Mouse (Mus musculus) forebrain, embryonic 15.5 days (tissue): ENCODE measurements around the gene Ccl5. TPM values are rescaled to one million over a fixed set of nuclear protein-coding genes. Genes with fewer than 3 reads are reported as not detected.

Source experiments
- ATAC-seq: fragments of 200-750 bp; cut with Nextera tagmentation; replicated peaks from 2 replicates; pipeline ENCODE4 v1.8.0; 2017; ENCODE audit warnings: mild to moderate bottlenecking, moderate TSS enrichment, moderate library complexity
- H3K27ac ChIP-seq: fragments of 300-500 bp; sonication (generic); replicated peaks from 2 replicates; pipeline ENCODE4 v1.5.1; 2015; ENCODE audit warnings: mild to moderate bottlenecking, inconsistent platforms
- H3K27me3 ChIP-seq: fragments of 300-500 bp; sonication (generic); 2 replicates; pipeline ENCODE4 v1.6.1; 2015; ENCODE audit warnings: inconsistent platforms
- H3K36me3 ChIP-seq: fragments of 300-500 bp; sonication (generic); 2 replicates; pipeline ENCODE4 v1.6.1; 2015; ENCODE audit warnings: mild to moderate bottlenecking, inconsistent platforms
- H3K4me1 ChIP-seq: fragments of 300-500 bp; sonication (generic); 2 replicates; pipeline ENCODE4 v1.6.1; 2015; ENCODE audit warnings: inconsistent platforms
- H3K4me2 ChIP-seq: fragments of 300-500 bp; sonication (generic); replicated peaks from 2 replicates; pipeline ENCODE4 v1.6.1; 2015; ENCODE audit warnings: mild to moderate bottlenecking, inconsistent platforms
- H3K4me3 ChIP-seq: fragments of 300-500 bp; sonication (generic); 2 replicates; pipeline ENCODE4 v1.5.1; 2015; ENCODE audit warnings: mild to moderate bottlenecking, inconsistent platforms
- H3K9ac ChIP-seq: fragments of 300-500 bp; sonication (generic); replicated peaks from 2 replicates; pipeline ENCODE4 v1.6.1; 2015; ENCODE audit warnings: mild to moderate bottlenecking, inconsistent platforms
- H3K9me3 ChIP-seq: fragments of 300-500 bp; sonication (generic); 2 replicates; pipeline ENCODE4 v1.6.1; 2016; ENCODE audit warnings: inconsistent platforms
- WGBS: fragments of 180-500 bp; shearing (Covaris S2); methylation state at CpG from one replicate; pipeline ENCODE4 v1.1.7; 2015; ENCODE audit warnings: mixed read lengths; 5-methylcytosine and 5-hydroxymethylcytosine counted together
- polyA plus RNA-seq: library from polyadenylated mRNA; unstranded; fragments of >200 nt; fragmentation: Nextera tagmentation; extraction: Ambion mirVana; gene quantifications from 2 replicates; pipeline ENCODE4 v1.2.1, GENCODE M21; 2015

Ccl5 gene
- polyA plus RNA-seq, 1 experiment from 2014 or later = not detected

DNA sequence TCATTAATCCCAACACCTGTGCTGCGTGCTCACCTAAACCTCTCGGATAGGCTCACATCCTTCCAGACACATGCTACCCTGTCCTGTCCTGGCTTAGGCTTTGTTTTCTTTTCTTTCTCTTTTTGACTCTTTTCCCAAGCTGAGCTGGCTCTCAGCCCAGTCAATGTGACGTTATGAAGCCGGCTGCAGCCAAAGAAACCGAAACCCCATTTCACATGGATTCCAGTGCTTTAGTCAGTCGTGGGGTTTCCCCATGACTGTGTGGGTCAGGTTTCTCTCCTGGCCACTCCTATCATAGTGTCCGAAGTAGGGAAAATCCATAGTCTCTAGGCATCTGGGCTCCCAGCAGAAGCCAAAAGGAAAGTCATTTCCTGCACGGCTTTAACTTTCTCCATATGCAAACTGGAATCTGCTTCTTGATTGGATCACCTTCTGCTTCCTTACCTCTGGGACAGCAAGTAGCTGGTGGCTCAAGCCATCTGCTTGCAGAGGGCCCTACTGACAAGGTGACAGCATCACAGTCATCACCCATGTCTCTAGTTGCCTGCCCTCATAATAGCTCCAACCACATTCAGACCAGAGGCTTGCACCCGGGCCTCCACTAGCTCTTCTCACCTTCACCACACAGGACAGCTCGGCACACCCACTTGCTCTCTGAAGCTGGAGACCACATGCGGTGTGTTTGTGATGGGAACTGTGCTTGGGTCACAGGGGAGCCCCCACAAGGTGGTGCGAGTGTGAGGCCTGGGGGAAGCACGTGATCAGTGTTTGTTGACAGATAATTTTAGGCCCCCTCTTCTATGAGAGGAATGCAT is 4.5 kb upstream of the Ccl5 start:
- H3K27ac ChIP-seq = peak overlapping the region; percentile 8; the same call in 1 of the 2 replicates

DNA sequence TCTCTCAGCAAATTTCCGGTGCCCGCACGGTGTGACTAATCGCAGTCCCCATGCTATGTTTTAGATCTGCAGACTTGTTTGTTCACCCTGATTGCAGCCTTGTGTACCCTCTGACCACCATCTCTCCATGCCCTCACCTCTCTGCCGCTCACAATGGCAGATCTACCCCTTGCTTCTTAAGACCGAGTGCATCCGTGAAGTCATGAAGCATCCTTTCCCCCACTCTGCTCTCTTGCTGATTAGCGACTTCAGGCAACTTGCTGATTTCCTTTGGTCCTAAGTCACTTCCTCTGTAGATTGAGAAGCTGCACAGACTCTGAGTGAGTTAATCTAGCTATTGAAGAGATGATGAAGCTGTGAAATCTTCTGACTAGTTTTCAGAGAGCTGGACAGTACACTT is 3.8 kb upstream of the Ccl5 start:
- Histone ChIP-seq H3K4me1 (peaks cover 12% of the 10 kb centered on the region), H3K36me3 (no peaks in the 10 kb centered on the region), H3K27me3 (no peaks in the 10 kb centered on the region), H3K9me3 (no peaks in the 10 kb centered on the region), H3K9ac (no peak overlapping the region; the same call in 1 of the 2 replicates), H3K27ac (peak overlapping the region; percentile 8; the same call in 1 of the 2 replicates), H3K4me3 (no peak overlapping the region), H3K4me2 (no peak overlapping the region)
- no peak for ATAC-seq
- 79% methylated on average over 8 of the region's 8 CpGs for WGBS

More for the DNA sequence above, 4.5 kb upstream of the Ccl5 start:
- Histone ChIP-seq H3K9ac (no peak overlapping the region; the same call in 1 of the 2 replicates), H3K4me2 (no peak overlapping the region), H3K4me1 (peaks cover 12% of the 10 kb centered on the region), H3K36me3 (no peaks in the 10 kb centered on the region), H3K9me3 (no peaks in the 10 kb centered on the region), H3K4me3 (no peak overlapping the region), H3K27me3 (no peaks in the 10 kb centered on the region)
- WGBS = 51% methylated on average over 13 of the region's 13 CpGs
- no peak for ATAC-seq

DNA sequence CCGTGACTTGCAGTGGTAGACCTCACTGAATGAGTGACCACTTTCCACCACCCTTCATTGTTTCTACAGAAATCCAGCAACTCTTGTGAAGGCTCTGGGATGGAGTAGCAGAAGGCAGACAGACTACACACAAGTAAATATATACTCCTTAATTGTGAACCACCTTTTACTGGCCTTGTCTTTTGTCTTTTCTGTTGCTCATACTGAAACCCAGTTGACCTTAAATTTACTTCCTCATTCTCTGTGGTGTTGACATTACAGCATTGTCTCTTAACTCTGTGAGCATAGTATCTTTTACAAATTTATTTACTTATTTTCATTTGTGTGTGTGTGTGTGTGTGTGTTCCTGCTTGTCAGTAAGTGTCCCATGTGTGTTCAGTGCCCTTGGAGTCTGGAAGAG is 2.9 kb upstream of the Ccl5 start:
- Histone ChIP-seq H3K27ac (no peak overlapping the region), H3K4me3 (no peak overlapping the region), H3K4me2 (no peak overlapping the region), H3K9ac (no peak overlapping the region), H3K36me3 (no peaks in the 10 kb centered on the region), H3K27me3 (no peaks in the 10 kb centered on the region), H3K9me3 (no peaks in the 10 kb centered on the region), H3K4me1 (peaks cover 12% of the 10 kb centered on the region)
- WGBS = 89% methylated on average over 1 of the region's 1 CpGs
- no peak for ATAC-seq

DNA sequence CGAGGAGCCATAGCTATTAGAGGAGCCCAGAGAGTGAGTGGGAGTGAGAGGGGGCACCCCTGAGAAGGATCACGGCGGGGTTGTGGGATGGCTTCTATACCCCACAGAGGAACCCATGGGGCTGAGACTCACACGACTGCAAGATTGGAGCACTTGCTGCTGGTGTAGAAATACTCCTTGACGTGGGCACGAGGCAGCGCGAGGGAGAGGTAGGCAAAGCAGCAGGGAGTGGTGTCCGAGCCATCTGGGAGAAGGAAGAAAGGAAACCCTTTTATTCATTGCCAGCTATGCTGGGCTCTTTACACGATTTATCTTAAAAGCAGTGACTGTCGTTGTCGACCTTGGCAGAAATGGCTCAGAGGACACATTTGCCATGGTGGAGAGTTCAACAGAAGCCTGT is 1.3 kb downstream of the Ccl5 start:
- no peak for ATAC-seq
- WGBS = 72% methylated on average over 12 of the region's 12 CpGs
- Histone ChIP-seq H3K4me2 (no peak overlapping the region), H3K27ac (no peak overlapping the region), H3K27me3 (no peaks in the 10 kb centered on the region), H3K9ac (no peak overlapping the region), H3K36me3 (no peaks in the 10 kb centered on the region), H3K4me1 (peaks cover under 1% of the 10 kb centered on the region; the same call in 1 of the 2 replicates), H3K9me3 (no peaks in the 10 kb centered on the region), H3K4me3 (no peak overlapping the region)

DNA sequence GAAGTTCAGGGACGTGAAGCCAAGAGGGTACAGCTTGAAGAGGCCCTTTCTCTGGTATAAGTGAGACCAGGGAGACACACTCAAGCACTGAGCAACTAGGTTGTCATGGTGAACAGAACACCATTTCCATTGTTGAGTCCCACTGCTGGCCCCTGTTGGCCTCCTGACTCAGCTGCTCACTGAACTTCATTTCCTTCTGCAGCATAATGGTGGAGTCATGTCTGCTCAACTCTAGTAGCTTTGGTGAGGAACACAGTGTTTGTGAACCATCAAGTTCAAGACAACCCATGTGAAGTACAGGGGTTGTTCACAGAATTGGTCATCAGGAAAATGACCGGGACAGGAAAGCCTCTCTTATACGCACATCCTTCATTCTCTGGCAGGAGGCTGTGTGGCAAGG is 8.2 kb downstream of the Ccl5 start, which contains the start of gene Heatr9:
Gene Heatr9 (minus strand): TSS at position 101 of the 400 bp plus-strand sequence.
- no peaks in the 10 kb centered on the region for H3K4me1 ChIP-seq
- whole genome bisulfite sequencing = 84% methylated on average over 3 of the region's 3 CpGs

DNA sequence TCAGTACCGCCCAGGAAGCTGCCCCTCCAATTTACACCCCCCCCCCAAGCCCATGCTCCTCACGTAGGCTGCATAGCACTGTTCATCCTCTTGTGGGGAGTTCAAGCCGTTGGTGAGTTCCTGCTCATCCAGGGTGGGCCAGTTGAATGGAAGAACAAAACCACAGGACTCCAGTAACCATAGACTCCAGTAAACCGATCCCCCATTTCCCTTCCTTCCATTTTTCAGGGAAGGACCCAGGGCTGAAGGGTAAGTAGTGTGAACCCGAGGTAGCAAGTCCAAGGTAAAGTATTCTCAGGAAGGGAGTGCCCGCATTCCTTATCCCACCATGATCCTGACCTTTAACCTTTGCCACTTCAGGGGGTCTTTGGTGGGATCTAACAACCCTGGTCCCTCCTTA is 11.9 kb downstream of the Ccl5 start:
- Histone ChIP-seq H3K4me3 (no peak overlapping the region), H3K9ac (no peak overlapping the region)
- WGBS = 80% methylated on average over 6 of the region's 6 CpGs

More for the DNA sequence above, 8.2 kb downstream of the Ccl5 start, which contains the start of gene Heatr9:
- H3K9ac ChIP-seq = no peak within 1 kb of the TSS
- no peaks in the 10 kb centered on the region for H3K9me3 ChIP-seq
- H3K27me3 ChIP-seq = no peaks in the 10 kb centered on the region
- H3K27ac ChIP-seq = no peak within 1 kb of the TSS
- no peak within 1 kb of the TSS for H3K4me3 ChIP-seq
- no peak for ATAC-seq
- no peaks in the 10 kb centered on the region for H3K36me3 ChIP-seq
- no peak within 1 kb of the TSS for H3K4me2 ChIP-seq

DNA sequence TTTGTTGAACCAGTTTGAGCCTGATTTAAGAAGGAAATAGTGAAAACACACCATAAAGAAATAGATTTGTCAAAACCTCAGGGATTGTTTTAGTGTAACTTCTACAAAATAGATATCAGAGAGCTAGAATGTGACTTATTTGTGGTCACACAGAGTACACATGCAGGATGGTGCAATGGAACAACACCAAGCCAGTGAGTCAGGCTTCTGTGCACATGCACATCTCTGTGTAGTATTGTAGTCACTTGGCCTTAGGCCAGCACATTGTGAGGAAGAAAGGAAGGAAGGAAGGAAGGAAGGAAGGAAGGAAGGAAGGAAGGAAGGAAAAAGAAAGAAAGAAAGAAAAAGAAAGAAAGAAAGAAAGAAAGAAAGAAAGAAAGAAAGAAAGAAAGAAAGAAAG is 13.2 kb downstream of the Ccl5 start:
- Histone ChIP-seq H3K27me3 (no peaks in the 10 kb centered on the region), H3K9ac (no peak overlapping the region), H3K36me3 (no peaks in the 10 kb centered on the region), H3K4me2 (no peak overlapping the region), H3K4me3 (no peak overlapping the region), H3K4me1 (no peaks in the 10 kb centered on the region), H3K9me3 (no peaks in the 10 kb centered on the region), H3K27ac (no peak overlapping the region)
- ATAC-seq = no peak

More for the DNA sequence above, 11.9 kb downstream of the Ccl5 start:
- no peaks in the 10 kb centered on the region for H3K4me1 ChIP-seq
- no peak for ATAC-seq
- H3K4me2 ChIP-seq = no peak overlapping the region
- no peaks in the 10 kb centered on the region for H3K9me3 ChIP-seq
- no peaks in the 10 kb centered on the region for H3K36me3 ChIP-seq
- no peaks in the 10 kb centered on the region for H3K27me3 ChIP-seq
- no peak overlapping the region for H3K27ac ChIP-seq

DNA sequence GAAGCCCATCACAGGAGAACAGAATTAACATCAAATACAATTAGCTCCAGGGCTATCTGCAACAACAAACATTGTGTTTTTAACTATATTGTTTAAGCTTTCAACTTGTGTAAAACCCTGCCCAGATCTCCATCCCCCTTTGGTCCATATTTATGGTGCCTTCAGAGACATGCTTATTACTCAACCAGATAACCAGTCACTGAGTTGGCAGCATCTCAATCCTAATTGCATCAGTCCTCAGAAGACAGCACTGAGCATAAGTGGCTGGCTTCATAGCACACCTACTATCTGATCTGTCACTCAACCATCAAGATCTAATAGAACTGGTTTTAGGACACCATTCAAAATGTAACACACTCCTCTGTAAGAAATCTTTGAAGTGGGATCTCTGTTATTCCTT is 20.8 kb downstream of the Ccl5 start:
- no peak overlapping the region for H3K9ac ChIP-seq
- no peak for ATAC-seq
- H3K36me3 ChIP-seq = peaks cover 35% of the 10 kb centered on the region
- H3K4me3 ChIP-seq = no peak overlapping the region
- no peak overlapping the region for H3K27ac ChIP-seq
- H3K4me2 ChIP-seq = no peak overlapping the region
- no peaks in the 10 kb centered on the region for H3K9me3 ChIP-seq
- H3K27me3 ChIP-seq = no peaks in the 10 kb centered on the region
- no peaks in the 10 kb centered on the region for H3K4me1 ChIP-seq

DNA sequence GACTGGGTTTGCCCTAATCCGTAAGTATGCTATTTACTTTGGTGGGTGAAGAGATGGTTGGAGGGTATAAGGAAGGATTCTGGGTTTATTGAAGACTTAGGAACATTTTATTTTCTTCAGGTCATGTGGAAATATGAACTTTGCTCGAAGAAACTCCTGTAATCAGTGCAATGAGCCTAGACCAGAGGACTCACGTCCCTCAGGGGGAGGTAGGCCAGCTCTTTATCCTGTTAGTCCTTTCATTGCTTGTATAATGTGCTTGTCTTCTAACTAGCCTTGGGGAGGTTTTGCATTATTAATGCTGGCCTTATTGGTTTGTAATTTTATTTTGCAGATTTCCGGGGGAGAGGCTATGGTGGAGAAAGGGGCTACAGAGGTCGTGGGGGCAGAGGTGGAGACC is 26.0 kb downstream of the Ccl5 start:
- peaks cover 68% of the 10 kb centered on the region for H3K36me3 ChIP-seq
- 94% methylated on average over 5 of the region's 5 CpGs for WGBS
- ATAC-seq = no peak

DNA sequence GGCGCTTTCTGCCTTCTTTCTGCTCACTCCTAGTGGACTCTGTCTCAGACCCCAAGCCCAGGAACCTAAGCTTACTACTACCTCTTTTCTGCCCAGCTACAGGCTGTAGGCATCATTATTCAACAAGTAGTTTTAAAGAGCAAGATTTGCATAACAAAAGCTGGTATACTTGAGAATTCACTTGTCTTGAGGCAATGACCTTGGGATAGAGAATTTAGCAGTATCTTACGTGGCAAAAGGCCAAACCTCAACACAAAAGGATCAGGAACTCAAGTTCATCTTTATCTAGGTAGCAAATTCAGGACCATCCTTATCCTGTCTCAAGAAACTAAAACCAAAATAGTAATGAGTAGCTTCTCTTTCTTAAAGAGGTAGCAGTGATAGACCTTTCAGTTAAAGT is 34.7 kb downstream of the Ccl5 start:
- H3K9me3 ChIP-seq = no peaks in the 10 kb centered on the region
- no peak overlapping the region for H3K4me2 ChIP-seq
- WGBS = 56% methylated on average over 2 of the region's 2 CpGs
- no peak overlapping the region for H3K9ac ChIP-seq
- no peak for ATAC-seq
- H3K4me3 ChIP-seq = no peak overlapping the region
- H3K27ac ChIP-seq = no peak overlapping the region
- H3K27me3 ChIP-seq = no peaks in the 10 kb centered on the region
- peaks cover 5% of the 10 kb centered on the region; the same call in 1 of the 2 replicates for H3K4me1 ChIP-seq
- peaks cover 14% of the 10 kb centered on the region for H3K36me3 ChIP-seq

More for the DNA sequence above, 26.0 kb downstream of the Ccl5 start:
- Histone ChIP-seq H3K9ac (no peak overlapping the region), H3K4me3 (no peak overlapping the region), H3K4me1 (no peaks in the 10 kb centered on the region), H3K27ac (no peak overlapping the region), H3K9me3 (no peaks in the 10 kb centered on the region), H3K27me3 (no peaks in the 10 kb centered on the region), H3K4me2 (no peak overlapping the region)

DNA sequence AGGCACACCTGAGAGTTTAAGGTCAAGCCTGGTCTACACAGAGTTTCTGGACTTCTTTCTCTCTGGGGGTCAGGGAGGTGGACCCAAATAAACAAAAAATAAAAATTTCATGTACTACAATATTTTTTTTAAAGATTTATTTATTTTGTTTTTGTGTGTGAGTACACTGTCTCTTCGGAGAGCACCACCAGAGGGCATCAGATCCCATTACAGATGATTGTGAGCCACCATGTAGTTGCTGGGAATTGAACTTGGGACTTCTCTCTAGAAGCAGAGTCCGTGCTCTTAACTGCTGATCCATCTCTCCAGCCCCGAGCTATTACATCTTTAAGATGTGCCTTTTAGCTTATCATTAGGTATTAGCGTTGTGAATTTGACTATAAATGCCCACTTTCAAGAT is 38.8 kb downstream of the Ccl5 start:
- Histone ChIP-seq H3K4me2 (no peak overlapping the region), H3K27ac (no peak overlapping the region), H3K27me3 (no peaks in the 10 kb centered on the region), H3K9ac (no peak overlapping the region), H3K4me1 (peaks cover 5% of the 10 kb centered on the region; the same call in 1 of the 2 replicates), H3K4me3 (no peak overlapping the region), H3K36me3 (peaks cover 24% of the 10 kb centered on the region), H3K9me3 (no peaks in the 10 kb centered on the region)
- WGBS = 88% methylated on average over 4 of the region's 4 CpGs
- ATAC-seq = no peak
